Mouse (Mus musculus) kidney, embryonic 15.5 days (tissue): ENCODE data around the gene Runx3. TPM values are rescaled to one million over a fixed set of nuclear protein-coding genes. Genes with fewer than 3 reads are reported as not detected.

Experiments
- ATAC-seq: fragments of 200-750 bp; cut with Nextera tagmentation; replicated peaks from 2 replicates; pipeline ENCODE4 v1.8.0; 2017; ENCODE audit warnings: moderate TSS enrichment; ENCODE audit not compliant: low FRiP score
- H3K27ac ChIP-seq: fragments of 300-500 bp; sonication (generic); 2 replicates; pipeline ENCODE4 v1.5.1; 2015; ENCODE audit warnings: mild to moderate bottlenecking, inconsistent platforms
- H3K27me3 ChIP-seq: fragments of 300-500 bp; sonication (generic); 2 replicates; pipeline ENCODE4 v1.6.1; 2015; ENCODE audit warnings: inconsistent platforms
- H3K36me3 ChIP-seq: fragments of 300-500 bp; sonication (generic); 2 replicates; pipeline ENCODE4 v1.6.1; 2015; ENCODE audit warnings: inconsistent platforms
- H3K4me1 ChIP-seq: fragments of 300-500 bp; sonication (generic); 2 replicates; pipeline ENCODE4 v1.6.1; 2015; ENCODE audit warnings: inconsistent platforms
- H3K4me2 ChIP-seq: fragments of 300-500 bp; sonication (generic); 2 replicates; pipeline ENCODE4 v1.6.1; 2015; ENCODE audit warnings: moderate library complexity, mild to moderate bottlenecking, inconsistent platforms
- H3K4me3 ChIP-seq: fragments of 300-500 bp; sonication (generic); replicated peaks from 2 replicates; pipeline ENCODE4 v1.5.1; 2015; ENCODE audit warnings: mild to moderate bottlenecking, inconsistent platforms
- H3K9ac ChIP-seq: fragments of 300-500 bp; sonication (generic); 2 replicates; pipeline ENCODE4 v1.6.1; 2015; ENCODE audit warnings: mild to moderate bottlenecking, inconsistent platforms
- H3K9me3 ChIP-seq: fragments of 300-500 bp; sonication (generic); replicated peaks from 2 replicates; pipeline ENCODE4 v1.6.1; 2016; ENCODE audit warnings: inconsistent platforms
- WGBS: fragments of 180-500 bp; shearing (Covaris S2); methylation state at CpG from one replicate; pipeline ENCODE4 v1.1.7; 2015; ENCODE audit warnings: mixed read lengths; 5-methylcytosine and 5-hydroxymethylcytosine counted together
- polyA plus RNA-seq: library from polyadenylated mRNA; unstranded; fragments of >200 nt; fragmentation: Nextera tagmentation; extraction: Ambion mirVana; gene quantifications from 2 replicates; pipeline ENCODE4 v1.2.1, GENCODE M21; 2015

Runx3 gene
- polyA plus RNA-seq, 1 experiment from 2014 or later, result 0.04 TPM

DNA sequence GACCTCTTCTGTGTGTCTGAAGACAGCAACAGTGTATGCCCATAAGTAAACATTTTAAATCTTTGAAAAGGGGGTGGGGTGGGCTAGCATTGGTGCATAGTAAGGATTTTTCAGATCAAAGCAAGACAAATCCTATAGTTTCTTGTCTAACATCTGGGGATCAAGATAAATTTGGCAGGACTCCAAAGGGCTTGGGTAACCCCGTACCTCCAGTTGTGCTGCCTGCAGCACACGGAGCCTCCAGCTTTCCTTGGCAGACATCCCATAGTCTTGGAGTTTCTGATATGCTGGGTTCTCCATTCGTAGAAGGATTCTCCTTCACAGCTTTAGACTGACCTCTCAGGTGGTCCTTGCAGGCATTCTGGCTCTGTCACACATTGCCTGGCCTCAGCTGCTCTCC lies 27.6 kb upstream of the Runx3 start:
- H3K4me1 ChIP-seq, result no peaks in the 10 kb centered on the region
- no peak overlapping the region for H3K27ac ChIP-seq
- no peak overlapping the region for H3K4me2 ChIP-seq
- WGBS, result 52% methylated on average over 3 of the region's 3 CpGs
- ATAC-seq, result no peak
- no peak overlapping the region for H3K9ac ChIP-seq
- no peaks in the 10 kb centered on the region for H3K9me3 ChIP-seq
- no peak overlapping the region for H3K4me3 ChIP-seq
- H3K27me3 ChIP-seq, result no peaks in the 10 kb centered on the region
- H3K36me3 ChIP-seq, result no peaks in the 10 kb centered on the region

GRCm38 (mm10) chr4:135095693-135096092 lies 24.8 kb upstream of the Runx3 start:
- no peaks in the 10 kb centered on the region for H3K36me3 ChIP-seq
- 78% methylated on average over 8 of the region's 8 CpGs for WGBS
- no peak overlapping the region for H3K4me2 ChIP-seq
- H3K27me3 ChIP-seq, result no peaks in the 10 kb centered on the region
- H3K9ac ChIP-seq, result no peak overlapping the region
- H3K4me1 ChIP-seq, result no peaks in the 10 kb centered on the region
- ATAC-seq, result no peak
- H3K4me3 ChIP-seq, result no peak overlapping the region
- H3K9me3 ChIP-seq, result no peaks in the 10 kb centered on the region
- no peak overlapping the region for H3K27ac ChIP-seq

DNA sequence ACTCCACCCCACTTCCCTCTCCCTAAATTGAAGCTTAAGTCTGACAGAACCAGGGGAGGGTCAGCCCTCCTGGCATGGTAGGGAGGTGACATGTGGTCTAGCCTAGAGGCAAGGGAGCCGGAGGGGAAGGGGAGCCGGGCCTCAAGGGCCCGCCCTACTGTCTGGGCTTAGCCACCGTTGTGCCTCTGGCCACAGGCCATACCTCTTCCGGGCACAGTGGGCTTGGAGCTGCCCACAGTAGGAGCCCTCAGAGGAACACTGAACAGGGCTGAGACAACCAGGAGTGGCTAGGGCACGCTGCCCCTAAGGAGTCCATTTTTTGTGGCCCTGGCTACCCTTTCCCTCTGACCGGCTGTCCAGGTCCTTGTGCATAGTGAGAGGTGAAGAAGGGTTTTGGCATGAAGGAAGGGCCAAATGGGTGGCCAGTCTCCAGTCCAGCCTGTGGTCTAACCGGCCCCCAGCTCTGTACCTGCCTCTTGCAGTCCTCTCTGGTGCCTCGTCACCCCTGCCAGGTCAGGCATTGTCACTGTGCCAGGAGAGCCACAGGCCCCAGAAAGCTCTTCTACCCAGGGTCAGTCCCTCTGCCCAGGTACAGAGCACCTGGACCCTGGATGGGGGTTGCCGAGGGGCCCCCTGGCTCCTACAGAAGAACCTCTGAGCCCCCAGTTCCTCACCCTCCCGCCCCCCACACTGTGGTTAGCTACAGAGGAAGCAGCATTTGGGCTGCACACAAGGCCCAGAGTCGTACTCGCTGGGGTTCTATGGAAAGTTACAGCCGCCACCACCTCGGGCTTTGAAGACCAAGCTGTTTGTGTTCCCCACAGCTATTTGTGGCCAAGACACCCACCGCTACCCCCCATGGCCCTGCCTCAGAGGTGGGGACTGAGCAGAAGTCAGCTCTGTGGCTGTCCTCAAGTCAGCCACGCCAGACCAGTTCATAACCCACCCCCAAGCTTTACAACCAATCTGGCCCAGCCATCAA lies 22.3 kb upstream of the Runx3 start:
- H3K4me3 ChIP-seq, result no peak overlapping the region
- H3K9ac ChIP-seq, result no peak overlapping the region
- ATAC-seq, result no peak
- 0 out of 2 replicates have a peak, but pooled peaks cover 8% of the 10 kb centered on the region for H3K27me3 ChIP-seq
- no peaks in the 10 kb centered on the region for H3K9me3 ChIP-seq
- no peak overlapping the region for H3K4me2 ChIP-seq
- H3K36me3 ChIP-seq, result no peaks in the 10 kb centered on the region
- WGBS, result 88% methylated on average over 17 of the region's 17 CpGs
- H3K4me1 ChIP-seq, result no peaks in the 10 kb centered on the region
- no peak overlapping the region for H3K27ac ChIP-seq

DNA sequence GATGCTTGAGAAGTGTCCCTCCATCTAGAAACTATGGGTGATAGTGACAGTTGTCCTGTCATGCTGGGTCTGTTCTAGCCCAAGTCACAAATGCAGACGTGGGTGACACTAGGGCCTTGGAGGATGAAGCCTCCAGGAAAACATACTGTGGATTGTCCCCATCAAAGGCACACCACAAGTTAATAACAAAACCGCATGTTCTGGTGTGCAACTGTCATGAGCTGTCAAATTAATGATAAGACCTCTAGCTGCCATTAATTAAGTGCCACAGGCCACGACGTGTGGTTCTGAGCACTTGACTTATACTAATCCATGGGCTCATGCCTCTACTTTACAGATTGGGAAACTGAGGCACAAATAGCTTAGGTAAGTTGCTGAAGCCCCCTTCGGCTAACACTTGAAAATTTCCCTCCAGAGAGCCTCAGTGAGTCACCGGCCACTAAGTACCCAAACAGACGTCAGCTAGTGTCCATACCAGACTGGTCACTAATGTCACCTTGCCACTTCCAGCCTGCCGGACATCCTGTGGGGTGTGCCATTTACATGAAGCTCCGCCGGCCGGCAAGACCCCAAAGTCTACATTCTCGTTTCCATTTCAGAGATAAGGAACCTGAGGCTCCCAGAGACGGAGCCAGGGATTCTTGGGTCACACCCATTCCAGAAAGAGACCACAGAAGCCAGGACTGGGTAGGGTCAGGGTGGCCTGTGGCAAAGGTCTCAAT lies 18.3 kb upstream of the Runx3 start:
- no peaks in the 10 kb centered on the region for H3K9me3 ChIP-seq
- 0 out of 2 replicates have a peak, but pooled peaks cover 11% of the 10 kb centered on the region for H3K27me3 ChIP-seq
- no peak overlapping the region for H3K4me3 ChIP-seq
- no peak overlapping the region for H3K9ac ChIP-seq
- no peak overlapping the region for H3K4me2 ChIP-seq
- WGBS, result 73% methylated on average over 13 of the region's 13 CpGs
- no peak overlapping the region for H3K27ac ChIP-seq
- no peak for ATAC-seq
- H3K36me3 ChIP-seq, result no peaks in the 10 kb centered on the region
- no peaks in the 10 kb centered on the region for H3K4me1 ChIP-seq

DNA sequence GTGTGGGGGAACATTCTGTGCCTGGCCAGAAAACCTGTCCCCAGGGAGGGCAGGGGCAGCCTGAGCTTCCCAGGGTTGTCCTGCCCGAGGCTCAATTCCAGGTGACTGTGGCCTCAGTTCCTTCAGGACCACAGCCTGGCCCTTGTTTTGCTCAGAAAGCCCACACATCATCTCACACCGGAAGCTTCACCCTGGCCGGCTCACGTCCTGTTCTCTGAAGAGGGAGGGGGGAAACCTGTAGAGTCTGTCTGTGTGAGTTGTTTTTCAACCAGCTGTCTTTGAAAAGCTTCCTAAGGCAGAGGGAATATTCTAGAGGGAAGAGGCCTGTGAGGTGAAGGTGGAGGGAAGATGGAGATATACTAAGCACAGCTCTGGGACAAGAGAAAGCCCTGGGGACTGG lies 17.7 kb upstream of the Runx3 start:
- Histone ChIP-seq H3K9ac (no peak overlapping the region), H3K4me1 (no peaks in the 10 kb centered on the region)
- 43% methylated on average over 4 of the region's 4 CpGs for WGBS

GRCm38 (mm10) chr4:135103800-135104199 lies 16.7 kb upstream of the Runx3 start:
- no peak for ATAC-seq
- no peak overlapping the region for H3K9ac ChIP-seq
- 0 out of 2 replicates have a peak, but pooled peaks cover 11% of the 10 kb centered on the region for H3K27me3 ChIP-seq
- no peaks in the 10 kb centered on the region for H3K9me3 ChIP-seq
- H3K4me1 ChIP-seq, result no peaks in the 10 kb centered on the region
- H3K36me3 ChIP-seq, result no peaks in the 10 kb centered on the region
- no peak overlapping the region for H3K27ac ChIP-seq
- WGBS, result 50% methylated on average over 5 of the region's 5 CpGs
- H3K4me2 ChIP-seq, result no peak overlapping the region
- H3K4me3 ChIP-seq, result no peak overlapping the region

More for the DNA sequence above, 17.7 kb upstream of the Runx3 start:
- Histone ChIP-seq H3K9me3 (no peaks in the 10 kb centered on the region), H3K4me2 (no peak overlapping the region), H3K36me3 (no peaks in the 10 kb centered on the region), H3K4me3 (no peak overlapping the region), H3K27me3 (0 out of 2 replicates have a peak, but pooled peaks cover 11% of the 10 kb centered on the region), H3K27ac (no peak overlapping the region)
- ATAC-seq, result no peak

- H3K36me3 ChIP-seq, result no peaks in the 10 kb centered on the region
- WGBS, result 55% methylated on average over 4 of the region's 4 CpGs
- H3K27ac ChIP-seq, result no peak overlapping the region
- peaks cover 3% of the 10 kb centered on the region; the same call in 1 of the 2 replicates for H3K9me3 ChIP-seq
- H3K4me1 ChIP-seq, result no peaks in the 10 kb centered on the region
- no peak overlapping the region for H3K9ac ChIP-seq
- ATAC-seq, result no peak
- H3K27me3 ChIP-seq, result 0 out of 2 replicates have a peak, but pooled peaks cover 12% of the 10 kb centered on the region
- no peak overlapping the region for H3K4me3 ChIP-seq
- no peak overlapping the region for H3K4me2 ChIP-seq
Measured at GRCm38 (mm10) chr4:135106968-135107367, 13.5 kb upstream of the Runx3 start.

DNA sequence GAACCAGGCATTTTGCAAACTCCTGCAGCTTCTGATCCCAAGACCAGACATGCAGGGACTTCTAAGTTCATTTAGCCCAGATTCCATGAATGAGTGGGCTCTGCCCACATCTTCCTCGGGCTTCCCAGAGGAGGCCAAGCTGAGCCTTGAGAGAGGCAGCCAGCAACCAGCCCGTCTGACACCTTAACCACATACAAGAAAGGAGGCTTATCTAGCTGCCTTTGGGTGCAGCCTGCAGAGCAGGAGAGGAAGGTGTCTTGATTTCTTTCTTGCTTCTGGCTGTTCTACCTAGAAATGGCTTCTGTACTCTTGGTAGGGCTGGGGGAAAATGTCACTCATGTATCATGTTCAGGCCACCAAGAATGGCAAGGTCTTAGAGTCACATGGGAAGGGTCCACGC lies 11.8 kb upstream of the Runx3 start:
- H3K36me3 ChIP-seq, result no peaks in the 10 kb centered on the region
- 62% methylated on average over 3 of the region's 3 CpGs for WGBS
- no peak overlapping the region for H3K4me3 ChIP-seq
- H3K27me3 ChIP-seq, result 0 out of 2 replicates have a peak, but pooled peaks cover 7% of the 10 kb centered on the region
- no peak overlapping the region for H3K9ac ChIP-seq
- no peaks in the 10 kb centered on the region for H3K4me1 ChIP-seq
- no peak for ATAC-seq
- no peak overlapping the region for H3K27ac ChIP-seq
- no peak overlapping the region for H3K4me2 ChIP-seq
- peaks cover 8% of the 10 kb centered on the region for H3K9me3 ChIP-seq

DNA sequence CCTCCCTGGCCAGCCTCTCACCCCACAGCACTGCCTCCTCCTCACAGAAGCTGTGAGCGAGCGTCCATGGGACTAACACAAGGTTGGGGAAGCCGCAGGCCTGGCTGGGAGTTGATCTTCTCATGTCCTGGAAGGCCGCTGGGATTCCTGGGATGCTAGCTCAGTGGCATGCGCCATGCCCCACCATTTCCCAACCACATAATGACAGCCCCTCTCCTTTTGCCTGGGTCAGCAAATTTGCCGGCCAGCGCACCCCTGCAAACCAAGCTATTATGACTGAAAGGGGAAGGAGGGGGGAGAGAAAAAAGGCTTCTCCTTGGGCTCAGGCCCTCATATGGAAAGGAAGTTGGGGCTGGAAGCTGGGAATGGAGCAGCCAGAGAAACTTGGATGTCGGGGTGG lies 6.8 kb upstream of the Runx3 start:
- H3K4me3 ChIP-seq, result no peak overlapping the region
- H3K9me3 ChIP-seq, result peaks cover 8% of the 10 kb centered on the region
- WGBS, result 83% methylated on average over 8 of the region's 8 CpGs
- no peak overlapping the region for H3K9ac ChIP-seq
- no peak for ATAC-seq
- H3K36me3 ChIP-seq, result no peaks in the 10 kb centered on the region
- H3K4me2 ChIP-seq, result no peak overlapping the region
- H3K4me1 ChIP-seq, result no peaks in the 10 kb centered on the region
- 0 out of 2 replicates have a peak, but pooled peaks cover 5% of the 10 kb centered on the region for H3K27me3 ChIP-seq
- no peak overlapping the region for H3K27ac ChIP-seq

GRCm38 (mm10) chr4:135114301-135114700 lies 6.2 kb upstream of the Runx3 start:
- no peak for ATAC-seq
- 59% methylated on average over 10 of the region's 10 CpGs for whole genome bisulfite sequencing
- no peak overlapping the region for H3K9ac ChIP-seq

DNA sequence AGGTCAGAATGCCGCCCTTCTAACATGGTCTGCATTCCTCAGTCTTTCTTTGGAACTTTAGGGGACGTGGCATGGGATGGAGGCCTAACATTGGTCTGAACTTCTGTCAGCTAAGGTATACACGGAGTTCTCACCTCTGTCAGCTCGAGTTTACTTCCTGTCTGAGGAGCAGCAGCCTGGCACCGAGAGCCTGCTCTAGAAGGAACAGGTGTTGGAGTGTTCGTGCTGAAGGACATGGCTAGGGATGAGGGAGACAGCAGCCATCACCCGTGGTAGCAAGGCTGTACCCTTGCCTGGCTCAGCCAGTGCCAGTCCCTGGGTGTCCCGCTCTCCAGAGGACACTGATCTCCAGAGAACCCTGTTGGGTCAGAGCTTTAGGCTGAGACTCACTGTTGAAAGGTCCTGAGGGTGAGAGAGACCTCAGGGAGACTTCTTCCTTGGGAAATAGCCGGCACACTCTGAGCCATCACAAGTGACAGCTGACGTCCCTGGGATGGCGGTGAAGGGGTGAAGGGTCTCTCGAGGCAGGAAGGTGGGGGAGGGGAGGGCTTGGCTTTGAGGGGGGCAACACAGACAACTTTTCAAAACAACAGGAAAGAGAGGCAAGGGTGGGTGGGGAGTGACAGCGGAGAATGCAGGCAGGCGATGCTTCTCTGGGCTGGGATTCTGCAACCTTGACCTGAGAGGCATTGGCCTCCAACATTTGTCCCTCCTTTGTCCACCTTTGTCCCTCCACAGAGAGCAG lies 4.9 kb upstream of the Runx3 start:
- Histone ChIP-seq H3K4me3 (no peak overlapping the region), H3K9me3 (peaks cover 8% of the 10 kb centered on the region), H3K36me3 (no peaks in the 10 kb centered on the region), H3K27ac (no peak overlapping the region), H3K4me1 (no peaks in the 10 kb centered on the region), H3K27me3 (no peaks in the 10 kb centered on the region), H3K9ac (no peak overlapping the region), H3K4me2 (no peak overlapping the region)
- 48% methylated on average over 14 of the region's 14 CpGs for WGBS
- no peak for ATAC-seq

More at GRCm38 (mm10) chr4:135114301-135114700, 6.2 kb upstream of the Runx3 start:
- H3K27me3 ChIP-seq, result 0 out of 2 replicates have a peak, but pooled peaks cover 5% of the 10 kb centered on the region
- no peak overlapping the region for H3K4me3 ChIP-seq
- no peak overlapping the region for H3K4me2 ChIP-seq
- no peaks in the 10 kb centered on the region for H3K4me1 ChIP-seq
- no peaks in the 10 kb centered on the region for H3K36me3 ChIP-seq
- H3K27ac ChIP-seq, result no peak overlapping the region
- peaks cover 8% of the 10 kb centered on the region for H3K9me3 ChIP-seq
